Mouse (Mus musculus) liver, embryonic 14.5 days (tissue): ENCODE results near the gene Slc22a1.

ENCODE experiments used
- CTCF ChIP-seq: IDR thresholded peaks from 2 replicates; pipeline ENCODE4 v1.5.1; 2016; ENCODE audit warnings: antibody characterized with exemption, low read depth, control low read depth
- EP300 ChIP-seq: IDR thresholded peaks from 2 replicates; pipeline ENCODE4 v1.6.1; 2016; ENCODE audit warnings: antibody characterized with exemption, low read depth

GRCm38 (mm10) chr17:12700373-12700772 is 24.7 kb upstream of the Slc22a1 start:
- TF ChIP-seq CTCF = no peak
- no peak for TF ChIP-seq EP300
